Mouse (Mus musculus) thymus, adult 2 months (tissue): ENCODE results near the gene Mcm10.

Source experiments
- CTCF ChIP-seq: fragments of 200-500 bp; IDR thresholded peaks from 2 replicates; pipeline ENCODE4 v1.5.1; 2012; ENCODE audit warnings: mild to moderate bottlenecking, control low read depth, low read length, moderate library complexity, borderline replicate concordance; ENCODE audit not compliant: control insufficient read depth, poor library complexity, insufficient read depth; ENCODE audit errors: extremely low read depth
- POLR2A ChIP-seq: fragments of 200-500 bp; IDR thresholded peaks from 2 replicates; pipeline ENCODE4 v1.6.1; 2012; ENCODE audit warnings: mild to moderate bottlenecking, low read length, control low read depth, moderate library complexity; ENCODE audit not compliant: control insufficient read depth, poor library complexity, insufficient read depth; ENCODE audit errors: extremely low read depth

- TF ChIP-seq POLR2A: no peak
- no peak for TF ChIP-seq CTCF
Measured at GRCm38 (mm10) chr2:4940861-4941260, 71.7 kb downstream of the Mcm10 start.
